Mouse (Mus musculus) limb, embryonic 11.5 days (tissue): ENCODE results near the gene Fgf12. TPM values are rescaled to one million over a fixed set of nuclear protein-coding genes. Genes with fewer than 3 reads are reported as not detected.

ENCODE experiments used
- ATAC-seq: fragments of 200-750 bp; cut with Nextera tagmentation; 2 replicates; pipeline ENCODE4 v1.8.0; 2017; ENCODE audit warnings: low read depth; ENCODE audit not compliant: insufficient number of reproducible peaks, low FRiP score, low TSS enrichment
- DNase-seq: peaks from one replicate; pipeline ENCODE4 v3.0.0-alpha.2; 2015; ENCODE audit warnings: low spot score
- H3K27ac ChIP-seq: fragments of 300-500 bp; sonication (generic); replicated peaks from 2 replicates; pipeline ENCODE4 v1.5.1; 2014; ENCODE audit warnings: low read depth, mild to moderate bottlenecking, low read length
- H3K27me3 ChIP-seq: fragments of 300-500 bp; sonication (generic); 2 replicates; pipeline ENCODE4 v1.6.1; 2014; ENCODE audit warnings: mild to moderate bottlenecking, low read length, mixed read lengths; ENCODE audit not compliant: control insufficient read depth, insufficient read depth
- H3K36me3 ChIP-seq: fragments of 300-500 bp; sonication (generic); 2 replicates; pipeline ENCODE4 v1.6.1; 2014; ENCODE audit warnings: mild to moderate bottlenecking, low read length, moderate library complexity, mixed read lengths; ENCODE audit not compliant: control insufficient read depth, insufficient read depth
- H3K4me1 ChIP-seq: fragments of 300-500 bp; sonication (generic); 2 replicates; pipeline ENCODE4 v1.6.1; 2014; ENCODE audit warnings: low read length, mixed read lengths; ENCODE audit not compliant: control insufficient read depth, insufficient read depth
- H3K4me2 ChIP-seq: fragments of 300-500 bp; sonication (generic); 2 replicates; pipeline ENCODE4 v1.6.1; 2014; ENCODE audit warnings: low read depth, mild to moderate bottlenecking, moderate library complexity; ENCODE audit not compliant: severe bottlenecking
- H3K4me3 ChIP-seq: fragments of 300-500 bp; sonication (generic); 2 replicates; pipeline ENCODE4 v1.5.1; 2014; ENCODE audit warnings: low read depth, low read length
- H3K9ac ChIP-seq: fragments of 300-500 bp; sonication (generic); 2 replicates; pipeline ENCODE4 v1.6.1; 2014; ENCODE audit warnings: mild to moderate bottlenecking, low read length
- H3K9me3 ChIP-seq: fragments of 300-500 bp; sonication (generic); 2 replicates; pipeline ENCODE4 v1.6.1; 2016; ENCODE audit warnings: low read length; ENCODE audit not compliant: control insufficient read depth
- WGBS: fragments of 180-500 bp; shearing (Covaris S2); extraction: QIAGEN DNeasy Blood & Tissue Kit; methylation state at CpG from one replicate; pipeline ENCODE4 v1.1.7; 2014; 5-methylcytosine and 5-hydroxymethylcytosine counted together
- polyA plus RNA-seq: library from polyadenylated mRNA; unstranded; fragments of >200 nt; fragmentation: Nextera tagmentation; extraction: Ambion mirVana; gene quantifications from 2 replicates; pipeline ENCODE4 v1.2.1, GENCODE M21; 2014

The Fgf12 gene
- polyA plus RNA-seq, 1 experiment from 2014 or later: 1.0 TPM

- H3K27ac ChIP-seq: no peak overlapping the region
- ATAC-seq (no peak), DNase-seq (no peak)
- H3K27me3 ChIP-seq: no peaks in the 10 kb centered on the region
- H3K4me3 ChIP-seq: no peak overlapping the region
- whole genome bisulfite sequencing: 81% methylated on average over 4 of the region's 4 CpGs
- no peaks in the 10 kb centered on the region for H3K4me1 ChIP-seq
- H3K36me3 ChIP-seq: no peaks in the 10 kb centered on the region
- no peaks in the 10 kb centered on the region for H3K9me3 ChIP-seq
- H3K9ac ChIP-seq: no peak overlapping the region
- no peak overlapping the region for H3K4me2 ChIP-seq
These were observed 513.5 kb downstream of the Fgf12 start for GRCm38 (mm10) chr16:28239382-28239781.

GRCm38 (mm10) chr16:28238019-28238868 is 514.6 kb downstream of the Fgf12 start:
- Histone ChIP-seq H3K27ac (no peak overlapping the region), H3K27me3 (no peaks in the 10 kb centered on the region), H3K4me2 (no peak overlapping the region), H3K9me3 (no peaks in the 10 kb centered on the region), H3K4me1 (no peaks in the 10 kb centered on the region), H3K9ac (no peak overlapping the region), H3K4me3 (no peak overlapping the region), H3K36me3 (no peaks in the 10 kb centered on the region)
- ATAC-seq (no peak), DNase-seq (no peak)
- 53% methylated on average over 13 of the region's 13 CpGs for WGBS

GRCm38 (mm10) chr16:28215930-28216329 is 536.9 kb downstream of the Fgf12 start:
- no peak overlapping the region for H3K4me2 ChIP-seq
- DNase-seq: no peak
- H3K4me3 ChIP-seq: no peak overlapping the region
- no peaks in the 10 kb centered on the region for H3K4me1 ChIP-seq
- no peaks in the 10 kb centered on the region for H3K9me3 ChIP-seq
- no peak for ATAC-seq
- 92% methylated on average over 5 of the region's 5 CpGs for WGBS
- no peak overlapping the region for H3K9ac ChIP-seq
- H3K27ac ChIP-seq: no peak overlapping the region
- H3K36me3 ChIP-seq: no peaks in the 10 kb centered on the region
- H3K27me3 ChIP-seq: no peaks in the 10 kb centered on the region

- no peak for DNase-seq
- Histone ChIP-seq H3K27me3 (no peaks in the 10 kb centered on the region), H3K27ac (no peak overlapping the region), H3K36me3 (no peaks in the 10 kb centered on the region), H3K4me3 (no peak overlapping the region), H3K4me2 (no peak overlapping the region), H3K9me3 (no peaks in the 10 kb centered on the region), H3K4me1 (no peaks in the 10 kb centered on the region), H3K9ac (no peak overlapping the region)
- 82% methylated on average over 1 of the region's 1 CpGs for WGBS
- no peak for ATAC-seq
These were observed 540.5 kb downstream of the Fgf12 start for GRCm38 (mm10) chr16:28212411-28212810.

DNA sequence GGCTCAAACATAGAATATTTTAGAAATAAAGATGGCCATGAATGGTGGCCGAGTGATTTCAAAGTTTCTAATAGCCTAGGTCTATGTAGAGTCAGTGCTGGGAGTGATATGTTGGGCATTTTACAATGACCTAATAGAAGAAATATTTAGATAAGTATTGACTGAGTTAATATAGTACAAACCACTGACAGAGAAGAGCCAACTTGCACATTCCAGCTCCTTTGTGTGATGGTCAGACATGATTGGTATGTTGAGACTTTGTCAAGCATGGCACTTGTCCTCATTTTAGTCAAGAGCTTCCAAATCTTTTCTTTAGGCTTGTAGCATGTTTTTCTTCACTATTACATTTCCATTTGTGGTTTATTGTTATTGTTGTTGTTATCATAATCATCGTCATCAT is 596.4 kb downstream of the Fgf12 start:
- ATAC-seq (no peak), DNase-seq (no peak)
- H3K4me1 ChIP-seq: no peaks in the 10 kb centered on the region
- H3K36me3 ChIP-seq: no peaks in the 10 kb centered on the region
- H3K9ac ChIP-seq: no peak overlapping the region
- H3K27ac ChIP-seq: no peak overlapping the region
- no peaks in the 10 kb centered on the region for H3K9me3 ChIP-seq
- no peak overlapping the region for H3K4me2 ChIP-seq
- 97% methylated on average over 2 of the region's 2 CpGs for WGBS
- H3K27me3 ChIP-seq: no peaks in the 10 kb centered on the region
- H3K4me3 ChIP-seq: no peak overlapping the region

- Histone ChIP-seq H3K4me3 (no peak overlapping the region), H3K4me1 (no peaks in the 10 kb centered on the region), H3K36me3 (no peaks in the 10 kb centered on the region), H3K27ac (no peak overlapping the region), H3K9ac (no peak overlapping the region), H3K9me3 (no peaks in the 10 kb centered on the region), H3K27me3 (no peaks in the 10 kb centered on the region), H3K4me2 (no peak overlapping the region)
- no peak for ATAC-seq
- peak; percentile 23 for DNase-seq
- WGBS: 80% methylated on average over 3 of the region's 3 CpGs
These were observed 611.9 kb downstream of the Fgf12 start for GRCm38 (mm10) chr16:28140972-28141371.

DNA sequence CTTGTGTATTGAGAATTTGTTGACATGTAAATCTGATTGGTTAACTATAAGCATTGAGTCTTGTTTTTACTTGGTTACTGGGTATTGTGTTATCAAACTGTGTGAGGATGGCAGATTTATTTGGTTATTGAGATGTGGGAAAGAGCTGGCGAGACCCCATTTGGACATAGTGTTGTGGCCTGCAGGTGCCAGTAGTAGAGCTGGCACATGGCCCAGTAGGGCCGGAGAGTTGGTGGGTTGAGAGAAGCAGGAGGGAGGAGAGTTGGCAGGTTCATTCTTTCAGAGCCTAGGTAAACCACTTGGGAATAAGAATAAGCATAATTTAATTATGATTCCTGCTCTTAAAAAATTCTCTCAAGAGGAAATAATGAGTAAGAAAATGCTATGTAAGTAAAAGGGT is 625.9 kb downstream of the Fgf12 start:
- 91% methylated on average over 2 of the region's 2 CpGs for WGBS
- H3K36me3 ChIP-seq: no peaks in the 10 kb centered on the region
- DNase-seq (no peak), ATAC-seq (no peak)
- H3K9ac ChIP-seq: no peak overlapping the region
- no peaks in the 10 kb centered on the region for H3K4me1 ChIP-seq
- no peaks in the 10 kb centered on the region for H3K27me3 ChIP-seq
- no peak overlapping the region for H3K4me2 ChIP-seq
- no peaks in the 10 kb centered on the region for H3K9me3 ChIP-seq
- H3K27ac ChIP-seq: no peak overlapping the region
- H3K4me3 ChIP-seq: no peak overlapping the region
